Mouse (Mus musculus) ovary, postnatal 14 days (tissue): ENCODE measurements at regions not wholly inside any gene's neighbourhood (a gene's known extent, or its start where the extent isn't known, plus 50 kb on each side); places are given as distances from the start of the nearest gene placed in this dataset.

Experiments
- DNase-seq: peaks from one replicate; pipeline ENCODE4 v3.0.0; 2022; ENCODE audit warnings: low spot score

GRCm38 (mm10) chr4:12627158-12627871 lies 455.5 kb upstream of the Fam92a start:
- no peak for DNase-seq

GRCm38 (mm10) chr4:12620756-12621270 lies 449.0 kb upstream of the Fam92a start:
- DNase-seq: no peak

- DNase-seq: no peak
These were observed 448.4 kb upstream of the Fam92a start for GRCm38 (mm10) chr4:12620059-12620755.

- no peak for DNase-seq
These were observed 444.9 kb upstream of the Fam92a start for GRCm38 (mm10) chr4:12616665-12617064.

GRCm38 (mm10) chr4:12611511-12611910 lies 439.7 kb upstream of the Fam92a start:
- no peak for DNase-seq

- no peak for DNase-seq
These were observed 429.5 kb upstream of the Fam92a start for GRCm38 (mm10) chr4:12601165-12601919.

GRCm38 (mm10) chr4:12595801-12596515 lies 424.1 kb upstream of the Fam92a start:
- no peak for DNase-seq

- DNase-seq: no peak
These were observed 421.2 kb upstream of the Fam92a start for GRCm38 (mm10) chr4:12592973-12593372.

- no peak for DNase-seq
These were observed 406.3 kb upstream of the Fam92a start for GRCm38 (mm10) chr4:12578102-12578501.

- no peak for DNase-seq
These were observed 400.1 kb upstream of the Fam92a start for GRCm38 (mm10) chr4:12571881-12572280.

GRCm38 (mm10) chr4:12570689-12571088 lies 398.9 kb upstream of the Fam92a start:
- DNase-seq: no peak

- no peak for DNase-seq
These were observed 395.8 kb upstream of the Fam92a start for GRCm38 (mm10) chr4:12567643-12568042.

- no peak for DNase-seq
These were observed 391.2 kb upstream of the Fam92a start for GRCm38 (mm10) chr4:12563016-12563415.

GRCm38 (mm10) chr4:12560546-12560945 lies 388.7 kb upstream of the Fam92a start:
- no peak for DNase-seq

GRCm38 (mm10) chr4:12560015-12560414 lies 388.2 kb upstream of the Fam92a start:
- no peak for DNase-seq

- no peak for DNase-seq
These were observed 385.3 kb upstream of the Fam92a start for GRCm38 (mm10) chr4:12557105-12557504.

GRCm38 (mm10) chr4:12549265-12549664 lies 377.4 kb upstream of the Fam92a start:
- DNase-seq: no peak

- DNase-seq: no peak
These were observed 372.1 kb upstream of the Fam92a start for GRCm38 (mm10) chr4:12543906-12544305.

- no peak for DNase-seq
These were observed 369.7 kb upstream of the Fam92a start for GRCm38 (mm10) chr4:12541508-12541907.

GRCm38 (mm10) chr4:12539184-12539791 lies 367.5 kb upstream of the Fam92a start:
- DNase-seq: no peak

- peak; percentile 36 for DNase-seq
These were observed 366.9 kb upstream of the Fam92a start for GRCm38 (mm10) chr4:12538694-12539121.
